Mouse (Mus musculus): ENCODE data around the gene 5730455P16Rik.

DNA sequence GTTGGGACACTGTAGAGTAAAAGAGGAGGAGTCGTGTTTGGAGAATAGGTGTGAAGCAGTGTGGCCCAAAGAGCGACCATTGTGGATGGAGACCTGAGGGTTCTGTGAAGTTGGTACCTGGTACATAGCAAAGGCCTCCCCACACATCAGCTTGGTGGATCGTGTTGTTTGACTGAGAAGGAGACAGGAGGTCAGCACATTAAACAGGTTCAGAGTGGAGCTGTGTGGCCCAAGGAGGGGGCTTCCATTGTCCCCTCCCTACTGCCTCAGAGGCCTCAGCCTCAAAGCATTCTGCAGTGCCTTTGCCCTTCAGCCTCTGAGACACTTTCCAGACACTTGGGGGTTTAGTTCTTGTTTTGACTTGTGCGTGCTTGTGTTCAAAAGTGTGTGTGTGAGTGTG is 63.9 kb downstream of the 5730455P16Rik start:
- no peak for TF ChIP-seq CTCF (IDR thresholded peaks at IDR 0.05; ENCODE audit: low read depth, low read length)
- TF ChIP-seq POLR2A (IDR thresholded peaks at IDR 0.05; ENCODE audit: insufficient read depth, low read length), result no peak
- TF ChIP-seq EP300 (IDR thresholded peaks at IDR 0.05; ENCODE audit: insufficient read depth, low read depth, low read length), result no peak
